Mouse (Mus musculus) megakaryocyte-erythroid progenitor cell, adult 5-6 weeks (primary cell): ENCODE data around the gene Dnah11. TPM values are rescaled to one million over a fixed set of nuclear protein-coding genes. Genes with fewer than 3 reads are reported as not detected.

Experiments used
- ATAC-seq: replicated peaks from 2 replicates; pipeline ENCODE4 v1.8.0; 2016; ENCODE audit warnings: mild to moderate bottlenecking, inconsistent platforms; ENCODE audit not compliant: severe bottlenecking, poor library complexity, low FRiP score, low TSS enrichment
- total RNA-seq, 2 experiments: library from RNA; stranded (forward) in 1 of 2; stranded (reverse) in 1 of 2; fragments of 200-1000, 215-1000 nt in 1 of 2; fragments of >200 nt in 1 of 2; fragmentation: Nextera tagmentation in 1 of 2; gene quantifications; 2 replicates each; pipeline ENCODE4 v1.2.3; 2014 to 2017

Dnah11 gene
- total RNA-seq, 2 experiments from 2014 or later, result 0.28 TPM; not detected in 1

DNA sequence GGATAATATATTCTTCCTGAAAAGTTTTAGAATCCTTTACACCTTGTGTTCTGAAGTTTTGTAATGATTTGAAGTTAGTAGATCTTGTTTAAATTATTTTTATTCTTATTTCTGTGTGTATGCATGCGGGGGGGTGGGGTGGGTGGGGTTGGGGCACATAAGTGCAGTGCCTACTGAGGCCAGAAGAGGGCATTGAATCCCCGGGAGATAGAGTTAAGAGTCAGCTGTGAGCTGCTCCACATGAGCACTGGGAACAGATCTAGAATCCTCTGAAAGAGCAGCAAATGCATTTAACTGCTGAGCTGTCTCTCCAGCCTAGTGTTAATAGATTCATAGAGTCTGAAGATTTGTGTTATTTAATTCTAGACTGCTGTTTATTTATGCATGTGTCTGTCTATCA is 364.2 kb downstream of the Dnah11 start:
- ATAC-seq, result 0 out of 2 replicates have a peak, but pooled peaks have one; percentile 64

DNA sequence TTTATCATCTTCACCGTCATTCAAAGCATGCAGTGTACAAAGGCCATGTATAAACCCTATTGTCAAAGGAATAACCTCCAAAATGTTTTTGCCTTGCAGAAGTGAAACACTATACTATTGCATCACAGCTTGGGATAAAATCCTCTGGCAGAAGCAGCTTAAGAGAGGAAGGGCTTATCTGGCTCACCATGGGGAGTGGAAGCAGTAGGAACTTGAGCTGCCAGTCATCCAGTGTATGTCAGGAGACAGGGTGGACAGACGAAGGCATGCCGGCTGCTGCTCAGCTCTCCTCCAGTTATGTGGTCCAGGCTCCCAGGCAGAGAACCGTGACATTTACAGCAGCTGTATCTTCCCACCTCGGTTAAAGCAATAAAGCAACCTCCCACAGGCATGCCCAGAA is 366.7 kb downstream of the Dnah11 start:
- ATAC-seq, result no peak

DNA sequence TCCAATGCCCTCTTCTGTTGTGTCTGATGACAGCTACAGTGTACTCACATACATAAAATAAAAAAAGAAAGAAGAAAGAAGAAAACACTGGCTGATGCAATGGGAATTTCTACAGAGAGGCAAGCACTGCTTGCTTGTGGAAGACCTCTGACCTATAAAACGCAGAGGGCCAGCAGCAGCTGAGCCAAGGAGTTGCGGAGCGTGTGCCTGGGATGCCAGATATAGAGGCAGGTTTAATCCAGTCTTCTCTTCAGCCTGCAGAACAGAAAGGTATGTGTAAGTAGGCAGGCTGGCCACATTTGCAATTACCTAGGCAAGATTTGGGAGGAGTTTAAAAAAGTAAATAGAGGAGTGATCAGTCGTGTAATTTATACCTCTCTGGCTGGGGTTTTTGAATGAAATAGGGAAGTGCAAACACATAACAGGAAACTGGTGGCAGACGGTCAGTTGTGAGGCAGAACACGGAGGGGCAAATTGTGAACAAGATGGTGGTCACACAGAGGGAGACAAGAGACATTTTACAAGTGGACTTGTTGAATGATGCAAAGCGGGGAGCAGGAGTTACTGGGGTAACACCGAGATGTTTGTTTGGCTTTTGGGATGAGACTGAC is 367.4 kb downstream of the Dnah11 start:
- no peak for ATAC-seq

DNA sequence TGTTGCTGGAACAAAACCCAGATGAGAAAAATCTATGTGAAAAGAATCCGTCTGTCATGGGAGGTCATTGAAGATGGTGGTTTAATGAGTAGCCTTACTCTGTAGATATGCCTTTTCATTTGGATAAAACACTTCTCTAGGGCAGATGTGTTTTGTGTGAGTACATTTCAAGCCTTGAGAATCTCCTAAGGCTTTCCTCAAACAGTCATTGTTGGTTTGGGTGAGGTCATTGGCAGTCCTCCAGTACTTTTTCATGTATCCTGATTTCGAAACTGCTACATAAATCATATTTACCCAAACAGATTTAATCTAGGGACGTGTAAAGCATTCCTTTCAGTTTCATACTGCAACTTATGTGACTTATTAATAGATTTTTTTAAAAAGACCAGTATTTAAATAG is 370.5 kb downstream of the Dnah11 start:
- no peak for ATAC-seq

Other genes with a start within 250 kb of the Dnah11 start
- 24.5 and 31.1 TPM in 2 replicates for gene Sp4, start 102.4 kb upstream of the Dnah11 start, total RNA-seq (2014; fragmentation: Nextera tagmentation)
- 33.3 and 38.4 TPM in 2 replicates for gene Sp4, start 102.4 kb upstream of the Dnah11 start, total RNA-seq (2017)